Mouse (Mus musculus) small intestine, adult 2 months (tissue): ENCODE results near the gene Sp2.

Experiments used
- CTCF ChIP-seq: fragments of 200-500 bp; IDR thresholded peaks from 2 replicates; pipeline ENCODE4 v1.5.1; 2012; ENCODE audit warnings: low read depth, mild to moderate bottlenecking, control low read depth, inconsistent platforms, low read length, moderate library complexity, mixed read lengths; ENCODE audit not compliant: insufficient replicate concordance, insufficient read length; ENCODE audit errors: extremely low read depth
- POLR2A ChIP-seq: fragments of 200-500 bp; IDR thresholded peaks from 2 replicates; pipeline ENCODE4 v1.6.1; 2012; ENCODE audit warnings: low read depth, mild to moderate bottlenecking, control low read depth, inconsistent platforms, low read length, moderate library complexity

DNA sequence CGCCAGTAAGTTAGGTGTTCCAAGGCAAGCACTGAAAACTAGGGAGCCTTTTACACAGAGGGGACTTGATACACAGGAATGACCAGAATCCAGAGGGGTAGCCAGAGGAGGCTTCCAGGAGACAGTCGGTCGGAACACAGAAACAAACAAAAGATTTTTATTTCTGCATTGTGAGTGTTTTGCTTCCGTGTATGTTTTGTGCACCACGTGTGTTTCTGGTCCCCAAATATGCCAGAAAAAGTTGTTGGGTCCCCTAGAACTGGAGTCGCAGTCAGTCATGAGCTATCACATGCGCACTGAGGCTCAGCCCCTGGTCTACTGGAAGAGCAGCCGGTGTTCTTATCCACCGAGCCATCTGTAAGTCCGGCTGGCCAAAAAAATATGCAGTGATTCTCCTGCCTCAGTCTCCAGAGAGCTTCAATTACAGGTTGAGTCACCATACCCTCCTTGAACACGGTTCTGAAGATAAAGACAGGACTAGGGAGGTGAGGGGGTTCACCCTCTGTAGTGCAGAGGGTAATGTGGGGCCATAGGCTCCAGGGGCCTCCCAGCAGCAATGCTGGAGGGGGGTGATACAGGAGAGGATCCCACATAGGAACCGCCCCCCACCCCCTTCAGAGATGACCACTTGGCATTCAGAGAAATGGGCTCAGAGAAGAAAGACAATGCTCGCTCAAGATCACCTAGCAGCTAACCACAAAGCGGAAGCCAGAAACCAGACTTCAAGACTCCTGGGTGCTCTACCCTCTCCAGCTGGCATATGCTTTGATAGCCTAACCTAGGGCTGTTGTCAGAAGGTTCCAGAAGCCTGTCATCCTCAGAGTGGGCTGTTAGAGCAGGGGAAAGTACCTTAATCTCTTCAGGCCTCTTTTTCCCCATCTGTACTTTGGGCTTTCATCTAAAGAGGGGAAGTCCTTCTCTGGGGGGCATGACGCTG lies 13.3 kb upstream of the Sp2 start:
- TF ChIP-seq CTCF (no peak), POLR2A (no peak)
